Mouse (Mus musculus) lung, adult 2 months (tissue): ENCODE measurements at regions not wholly inside any gene's neighbourhood (a gene's known extent, or its start where the extent isn't known, plus 50 kb on each side); places are given as distances from the start of the nearest gene placed in this dataset.

ENCODE experiments used
- DNase-seq: peaks from one replicate; pipeline ENCODE4 v3.0.0; 2022
- H3K4me1 ChIP-seq: fragments of 200-500 bp; 2 replicates; pipeline ENCODE4 v1.6.1; 2011; ENCODE audit warnings: low read length; ENCODE audit not compliant: control insufficient read depth, insufficient read depth
- H3K4me3 ChIP-seq: fragments of 200-500 bp; replicated peaks from 2 replicates; pipeline ENCODE3; 2011; ENCODE audit warnings: low read depth, mild to moderate bottlenecking, control low read depth, low read length; ENCODE audit errors: extremely low read depth
- CTCF ChIP-seq: fragments of 200-500 bp; IDR thresholded peaks from 2 replicates; pipeline ENCODE4 v1.5.1; 2011; ENCODE audit warnings: mild to moderate bottlenecking, low read length, control low read depth; ENCODE audit not compliant: insufficient read depth
- POLR2A ChIP-seq: fragments of 200-500 bp; IDR thresholded peaks from 2 replicates; pipeline ENCODE4 v1.6.1; 2011; ENCODE audit warnings: low read depth, mild to moderate bottlenecking, control low read depth, low read length, borderline replicate concordance; ENCODE audit errors: extremely low read depth
- WGBS: fragments of 180-500 bp; shearing (Covaris S2); methylation state at CpG from one replicate; pipeline ENCODE4 v1.1.7; 2018; 5-methylcytosine and 5-hydroxymethylcytosine counted together

GRCm38 (mm10) chr9:61549692-61550241 is 177.6 kb downstream of the Tle3 start:
- Histone ChIP-seq H3K4me1 (no peaks in the 10 kb centered on the region), H3K4me3 (no peak overlapping the region)
- no peak for TF ChIP-seq POLR2A
- no peak for TF ChIP-seq CTCF
- DNase-seq = no peak
- 60% methylated on average over 5 of the region's 5 CpGs for WGBS

GRCm38 (mm10) chr9:61537316-61538189 is 165.4 kb downstream of the Tle3 start:
- no peak for TF ChIP-seq CTCF
- TF ChIP-seq POLR2A = no peak
- no peak overlapping the region for H3K4me3 ChIP-seq
- DNase-seq = no peak
- no peaks in the 10 kb centered on the region for H3K4me1 ChIP-seq
- WGBS = 24% methylated on average over 17 of the region's 22 CpGs

- 61% methylated on average over 9 of the region's 9 CpGs for WGBS
- no peak for TF ChIP-seq POLR2A
- TF ChIP-seq CTCF = no peak
- DNase-seq = no peak
- Histone ChIP-seq H3K4me3 (no peak overlapping the region), H3K4me1 (no peaks in the 10 kb centered on the region)
These were observed 161.1 kb downstream of the Tle3 start for GRCm38 (mm10) chr9:61533237-61533636.

GRCm38 (mm10) chr9:61530263-61531045 is 158.3 kb downstream of the Tle3 start:
- H3K4me3 ChIP-seq = no peak overlapping the region
- WGBS = 82% methylated on average over 4 of the region's 4 CpGs
- no peak for DNase-seq
- TF ChIP-seq CTCF (no peak), POLR2A (no peak)
- no peaks in the 10 kb centered on the region for H3K4me1 ChIP-seq

- 78% methylated on average over 12 of the region's 12 CpGs for WGBS
- Histone ChIP-seq H3K4me1 (no peaks in the 10 kb centered on the region), H3K4me3 (no peak overlapping the region)
- TF ChIP-seq POLR2A (no peak), CTCF (no peak)
- DNase-seq = no peak
These were observed 156.2 kb downstream of the Tle3 start for GRCm38 (mm10) chr9:61528286-61528865.

- H3K4me1 ChIP-seq = no peaks in the 10 kb centered on the region
- no peak overlapping the region for H3K4me3 ChIP-seq
- TF ChIP-seq CTCF (no peak), POLR2A (no peak)
- 52% methylated on average over 5 of the region's 5 CpGs for WGBS
- no peak for DNase-seq
These were observed 155.4 kb downstream of the Tle3 start for GRCm38 (mm10) chr9:61527491-61528056.

- no peaks in the 10 kb centered on the region for H3K4me1 ChIP-seq
- 71% methylated on average over 5 of the region's 5 CpGs for WGBS
- no peak for TF ChIP-seq POLR2A
- no peak for TF ChIP-seq CTCF
- no peak overlapping the region for H3K4me3 ChIP-seq
- DNase-seq = no peak
These were observed 148.0 kb downstream of the Tle3 start for GRCm38 (mm10) chr9:61520136-61520535.

GRCm38 (mm10) chr9:61517906-61518305 is 145.7 kb downstream of the Tle3 start:
- 86% methylated on average over 7 of the region's 7 CpGs for WGBS
- no peaks in the 10 kb centered on the region for H3K4me1 ChIP-seq
- DNase-seq = no peak
- TF ChIP-seq CTCF (no peak), POLR2A (no peak)
- no peak overlapping the region for H3K4me3 ChIP-seq

- Histone ChIP-seq H3K4me1 (no peaks in the 10 kb centered on the region), H3K4me3 (no peak overlapping the region)
- TF ChIP-seq POLR2A (no peak), CTCF (no peak)
These were observed 139.3 kb downstream of the Tle3 start for GRCm38 (mm10) chr9:61511436-61511835.

More at GRCm38 (mm10) chr9:61511436-61511835, 139.3 kb downstream of the Tle3 start:
- no peak for DNase-seq
